Mouse (Mus musculus) lung, adult 2 months (tissue): Measurements from ENCODE around the gene Heatr1.

ENCODE experiments used
- CTCF ChIP-seq: fragments of 200-500 bp; IDR thresholded peaks from 2 replicates; pipeline ENCODE4 v1.5.1; 2011; ENCODE audit warnings: mild to moderate bottlenecking, low read length, control low read depth; ENCODE audit not compliant: insufficient read depth
- POLR2A ChIP-seq: fragments of 200-500 bp; IDR thresholded peaks from 2 replicates; pipeline ENCODE4 v1.6.1; 2011; ENCODE audit warnings: low read depth, mild to moderate bottlenecking, control low read depth, low read length, borderline replicate concordance; ENCODE audit errors: extremely low read depth

- no peak for TF ChIP-seq POLR2A
- no peak for TF ChIP-seq CTCF
Measured at GRCm38 (mm10) chr13:12453150-12453549, 58.3 kb downstream of the Heatr1 start.
